Mouse (Mus musculus): ENCODE results near the gene Casr. TPM values are rescaled to one million over a fixed set of nuclear protein-coding genes. Genes with fewer than 3 reads are reported as not detected.

The Casr gene
- polyA plus RNA-seq (2015; fragmentation: Nextera tagmentation; extraction: Ambion mirVana): 0.04 and 0.15 TPM in 2 replicates

DNA sequence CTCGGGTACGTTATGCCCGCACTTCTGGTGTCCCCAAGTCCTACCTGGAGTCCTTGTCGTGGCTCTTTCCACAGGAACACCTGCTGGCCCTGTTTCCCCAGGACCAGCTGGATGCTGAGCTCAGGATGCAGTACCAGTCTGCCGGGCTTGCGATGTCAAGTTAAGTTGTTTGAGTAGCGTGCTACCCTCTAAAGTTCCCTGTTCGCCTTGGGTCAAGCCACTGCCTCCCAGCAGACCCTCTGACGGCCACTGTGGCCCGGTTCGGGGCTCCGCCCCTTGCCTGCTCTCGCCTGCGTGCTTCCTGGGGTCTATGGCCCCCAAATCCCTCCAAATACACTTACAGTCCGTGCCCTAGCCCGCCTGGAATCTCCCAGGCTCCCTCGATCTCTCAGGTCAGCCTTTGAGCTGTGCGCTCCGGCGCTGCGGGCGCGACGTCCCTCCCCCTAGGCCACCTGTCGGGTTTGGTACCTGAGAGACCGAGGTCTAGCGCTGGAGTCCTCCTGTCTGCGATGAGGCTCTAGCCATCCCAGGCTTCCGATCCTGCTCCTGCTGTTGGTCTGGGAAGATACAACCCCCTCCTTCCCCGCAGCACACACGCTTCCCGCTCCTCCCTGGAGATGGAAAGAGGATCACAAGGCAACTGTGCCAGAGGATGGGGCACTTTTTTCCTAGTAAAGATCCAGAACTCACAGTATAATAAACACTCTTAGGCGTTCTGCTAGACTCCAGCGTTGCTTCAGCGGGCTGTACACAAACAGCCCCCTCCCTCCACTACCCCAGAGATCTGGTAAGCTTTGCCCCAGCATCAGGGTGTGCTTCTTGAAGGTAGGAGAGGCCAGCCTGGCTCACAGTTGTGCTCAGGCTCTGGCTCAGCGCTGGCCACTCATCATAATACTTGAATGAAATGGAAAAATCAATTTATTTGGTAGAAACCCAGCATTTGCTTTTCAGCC lies at the start of gene Casr:
Casr (minus strand) TSS at position 756 of the 953 bp plus-strand sequence.
- peaks cover 11% of the 10 kb centered on the region for H3K27me3 ChIP-seq (replicated peaks)
- peaks cover 11% of the 10 kb centered on the region for H3K4me1 ChIP-seq
- H3K9me3 ChIP-seq (replicated peaks): no peaks in the 10 kb centered on the region
- no peak within 1 kb of the TSS for H3K27ac ChIP-seq (replicated peaks)
- H3K4me2 ChIP-seq: peak within 1 kb of the TSS; percentile 92
- no peaks in the 10 kb centered on the region for H3K36me3 ChIP-seq
- 2% methylated on average over 36 of the region's 36 CpGs for WGBS
- ATAC-seq (ENCODE audit: low FRiP score): peak; percentile 31
- H3K9ac ChIP-seq (replicated peaks): peak within 1 kb of the TSS; percentile 38; the same call in 1 of the 2 replicates
- H3K4me3 ChIP-seq (replicated peaks): peak within 1 kb of the TSS; percentile 44

DNA sequence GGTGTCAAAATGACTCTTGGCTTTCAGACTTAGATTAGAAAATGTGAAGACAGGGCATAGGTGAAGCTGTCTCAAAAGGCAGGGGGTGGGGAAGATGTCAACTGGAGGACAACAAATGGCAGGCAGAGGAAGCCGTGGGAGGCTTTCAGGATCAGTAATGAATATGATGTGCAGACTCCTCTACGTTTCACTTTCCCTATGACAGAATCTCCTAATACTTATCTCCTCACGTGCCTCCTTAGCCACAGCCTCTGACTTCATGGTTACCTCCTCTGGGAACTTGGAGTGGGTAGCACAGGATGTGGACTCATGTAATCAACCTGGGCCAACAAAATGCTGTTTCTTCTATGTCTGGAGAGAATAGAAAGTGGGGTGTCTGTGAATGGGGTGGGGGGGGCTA lies 40.7 kb upstream of the Casr start:
- H3K4me3 ChIP-seq (replicated peaks): no peak overlapping the region

DNA sequence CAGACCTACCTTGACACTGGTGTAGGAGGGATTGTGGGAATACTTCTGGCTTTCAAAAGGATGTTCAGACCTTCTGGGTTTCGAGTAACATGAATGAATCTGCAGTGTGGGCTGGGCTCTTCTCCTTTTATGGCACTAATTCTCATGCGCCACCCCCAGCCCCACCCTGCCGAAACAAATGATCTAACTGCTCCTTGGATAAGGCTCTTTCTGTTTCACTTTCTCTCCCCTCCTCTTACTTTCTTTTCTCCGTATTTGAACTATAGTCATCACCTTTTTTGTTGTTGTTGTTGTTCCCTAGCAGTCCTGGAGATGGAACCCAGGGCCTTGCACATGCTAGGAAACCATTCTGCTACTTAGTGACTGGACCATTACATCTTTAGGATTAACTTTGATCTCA lies 36.3 kb upstream of the Casr start:
- Histone ChIP-seq H3K36me3 (no peaks in the 10 kb centered on the region), H3K9me3 (replicated peaks) (no peaks in the 10 kb centered on the region), H3K4me3 (replicated peaks) (no peak overlapping the region), H3K27ac (replicated peaks) (no peak overlapping the region), H3K4me1 (no peaks in the 10 kb centered on the region), H3K9ac (replicated peaks) (no peak overlapping the region), H3K4me2 (no peak overlapping the region), H3K27me3 (replicated peaks) (no peaks in the 10 kb centered on the region)
- no peak for ATAC-seq (ENCODE audit: low FRiP score)
- WGBS: 71% methylated on average over 4 of the region's 4 CpGs

More for the DNA sequence above, 40.7 kb upstream of the Casr start:
- no peak for ATAC-seq (ENCODE audit: low FRiP score)
- H3K36me3 ChIP-seq: no peaks in the 10 kb centered on the region
- no peaks in the 10 kb centered on the region for H3K9me3 ChIP-seq (replicated peaks)
- WGBS: 85% methylated on average over 3 of the region's 3 CpGs
- no peak overlapping the region for H3K9ac ChIP-seq (replicated peaks)
- H3K27me3 ChIP-seq (replicated peaks): no peaks in the 10 kb centered on the region
- no peaks in the 10 kb centered on the region for H3K4me1 ChIP-seq
- H3K27ac ChIP-seq (replicated peaks): no peak overlapping the region
- no peak overlapping the region for H3K4me2 ChIP-seq

DNA sequence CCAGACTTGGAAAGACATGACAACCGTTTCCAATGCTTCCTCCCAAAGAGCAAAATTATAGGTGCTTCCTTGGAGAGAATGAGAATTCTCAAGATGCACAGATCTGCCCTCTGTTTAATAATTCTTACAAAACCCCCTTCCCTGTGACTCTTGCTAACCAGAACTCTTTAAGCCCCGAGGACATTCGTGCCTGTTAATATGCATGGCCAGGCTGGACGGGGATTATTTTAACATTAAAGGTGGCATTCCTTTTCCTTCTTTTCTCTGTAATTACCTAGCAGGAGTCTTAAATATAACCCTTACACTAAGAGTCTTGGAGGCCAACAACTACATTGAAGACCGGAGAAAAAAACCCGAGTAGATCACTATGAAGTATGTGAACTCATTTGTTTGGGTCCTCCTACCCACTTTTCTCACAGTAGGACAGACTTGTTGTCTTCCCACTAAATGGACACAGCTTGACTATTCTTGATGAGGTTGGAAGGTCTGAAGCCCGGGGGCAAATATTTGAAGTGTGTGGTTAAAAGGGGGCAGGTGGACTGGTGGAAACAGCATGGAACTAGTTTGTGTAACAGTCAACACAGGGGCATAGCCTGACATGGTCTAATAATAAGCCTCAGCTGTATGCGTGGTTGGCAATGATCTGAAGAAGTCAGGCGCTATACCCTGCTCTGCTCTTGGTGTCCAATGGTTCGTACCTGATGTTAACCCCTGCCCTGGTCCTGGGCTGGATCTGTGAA lies 34.9 kb upstream of the Casr start:
- no peak overlapping the region for H3K9ac ChIP-seq (replicated peaks)
- no peak for ATAC-seq (ENCODE audit: low FRiP score)
- no peaks in the 10 kb centered on the region for H3K9me3 ChIP-seq (replicated peaks)
- no peaks in the 10 kb centered on the region for H3K36me3 ChIP-seq
- WGBS: 92% methylated on average over 10 of the region's 10 CpGs
- no peak overlapping the region for H3K27ac ChIP-seq (replicated peaks)
- no peak overlapping the region for H3K4me3 ChIP-seq (replicated peaks)
- H3K4me1 ChIP-seq: no peaks in the 10 kb centered on the region
- H3K27me3 ChIP-seq (replicated peaks): no peaks in the 10 kb centered on the region
- no peak overlapping the region for H3K4me2 ChIP-seq

DNA sequence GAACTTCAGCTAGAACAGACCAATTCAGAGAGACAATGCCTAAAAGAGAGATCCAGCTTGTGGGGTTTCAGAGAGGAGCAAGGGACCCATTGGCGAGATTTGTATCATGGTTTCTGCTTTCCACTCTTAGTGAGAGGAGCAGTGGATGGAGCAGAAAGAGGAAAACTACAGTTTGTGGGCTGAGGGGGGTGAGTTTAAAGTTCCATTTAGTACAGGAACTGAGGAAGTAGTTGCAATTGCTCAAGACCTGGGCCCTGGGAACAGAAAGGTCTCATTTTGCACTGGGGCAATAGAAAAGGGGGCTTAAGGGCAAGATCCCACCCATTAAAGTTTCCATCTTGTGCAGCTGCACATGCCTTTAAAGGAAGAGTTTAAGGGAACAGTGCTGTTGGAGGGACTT lies 28.0 kb upstream of the Casr start:
- Histone ChIP-seq H3K36me3 (no peaks in the 10 kb centered on the region), H3K27ac (replicated peaks) (no peak overlapping the region), H3K4me2 (no peak overlapping the region), H3K4me3 (replicated peaks) (no peak overlapping the region), H3K27me3 (replicated peaks) (no peaks in the 10 kb centered on the region), H3K9ac (replicated peaks) (no peak overlapping the region), H3K9me3 (replicated peaks) (no peaks in the 10 kb centered on the region), H3K4me1 (no peaks in the 10 kb centered on the region)
- ATAC-seq (ENCODE audit: low FRiP score): no peak
- WGBS: 83% methylated on average over 1 of the region's 1 CpGs

DNA sequence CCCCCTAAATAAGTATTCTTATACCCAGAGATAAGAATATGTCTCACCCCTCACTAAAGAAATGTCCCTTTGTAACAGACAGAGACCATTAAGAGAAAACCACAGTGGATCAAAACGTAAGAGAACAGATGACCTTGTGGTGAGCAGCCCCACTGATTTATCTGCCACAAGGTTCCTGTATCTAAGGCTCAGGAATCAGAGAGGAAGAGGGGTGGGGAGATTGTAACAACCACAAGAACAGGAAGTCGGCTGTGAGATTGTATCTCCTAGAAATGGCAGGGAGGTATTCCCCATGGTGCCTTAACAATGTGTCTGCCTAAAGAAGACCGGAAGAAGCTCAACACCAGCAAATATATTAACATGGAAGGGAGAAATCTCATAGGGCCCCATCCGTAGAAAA lies 26.0 kb upstream of the Casr start:
- H3K9ac ChIP-seq (replicated peaks): no peak overlapping the region
- 73% methylated on average over 4 of the region's 4 CpGs for WGBS
- ATAC-seq (ENCODE audit: low FRiP score): no peak

DNA sequence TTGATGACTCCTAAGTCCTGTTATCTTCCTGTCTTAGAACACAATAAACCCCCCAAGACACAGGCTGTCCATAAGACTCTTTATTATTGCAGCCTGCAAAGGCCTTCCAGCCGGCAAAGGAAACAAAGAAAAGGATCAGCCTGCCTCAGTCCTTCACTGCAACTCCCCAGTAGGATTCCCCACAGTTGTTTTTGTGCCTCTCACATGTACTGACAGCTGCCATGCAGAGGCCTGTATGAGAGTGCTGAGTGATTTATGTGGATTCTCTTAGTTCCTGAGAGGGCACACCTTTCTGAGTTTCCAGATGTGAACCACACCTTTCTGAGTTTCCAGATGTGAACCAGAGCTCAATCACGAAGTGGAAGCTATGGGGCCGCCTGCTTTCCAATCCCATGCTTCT lies 20.1 kb upstream of the Casr start:
- H3K9me3 ChIP-seq (replicated peaks): no peaks in the 10 kb centered on the region
- no peaks in the 10 kb centered on the region for H3K4me1 ChIP-seq
- no peak overlapping the region for H3K4me2 ChIP-seq
- no peak overlapping the region for H3K4me3 ChIP-seq (replicated peaks)
- H3K36me3 ChIP-seq: no peaks in the 10 kb centered on the region
- H3K9ac ChIP-seq (replicated peaks): no peak overlapping the region
- ATAC-seq (ENCODE audit: low FRiP score): no peak
- no peaks in the 10 kb centered on the region for H3K27me3 ChIP-seq (replicated peaks)
- no peak overlapping the region for H3K27ac ChIP-seq (replicated peaks)
- 51% methylated on average over 3 of the region's 3 CpGs for WGBS

More for the DNA sequence above, 26.0 kb upstream of the Casr start:
- H3K4me2 ChIP-seq: no peak overlapping the region
- no peak overlapping the region for H3K27ac ChIP-seq (replicated peaks)
- no peaks in the 10 kb centered on the region for H3K27me3 ChIP-seq (replicated peaks)
- H3K36me3 ChIP-seq: no peaks in the 10 kb centered on the region
- H3K4me1 ChIP-seq: no peaks in the 10 kb centered on the region
- no peaks in the 10 kb centered on the region for H3K9me3 ChIP-seq (replicated peaks)
- no peak overlapping the region for H3K4me3 ChIP-seq (replicated peaks)

DNA sequence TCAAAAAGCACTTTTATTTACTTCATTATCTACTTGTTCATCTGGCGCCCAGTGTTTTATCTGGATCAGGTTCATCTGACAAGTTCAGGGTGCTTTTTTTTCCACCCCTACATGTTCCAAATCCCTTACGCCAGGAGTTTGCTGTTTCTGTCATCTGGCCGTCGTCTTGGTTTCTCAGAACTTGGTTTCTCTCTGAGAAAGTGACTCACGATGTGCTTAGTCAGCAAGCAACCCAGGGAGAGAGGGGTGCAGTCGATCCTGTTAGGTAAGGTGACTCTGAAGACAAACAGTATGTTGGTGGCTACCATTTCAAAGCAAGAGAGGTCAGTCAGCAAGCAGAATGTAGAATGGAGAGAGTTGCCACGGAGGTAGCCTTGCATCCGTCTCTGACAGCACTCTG lies 10.0 kb upstream of the Casr start:
- H3K4me2 ChIP-seq: no peak overlapping the region
- H3K9ac ChIP-seq (replicated peaks): no peak overlapping the region
- H3K4me1 ChIP-seq: no peaks in the 10 kb centered on the region
- 82% methylated on average over 8 of the region's 8 CpGs for WGBS
- no peaks in the 10 kb centered on the region for H3K27me3 ChIP-seq (replicated peaks)
- H3K9me3 ChIP-seq (replicated peaks): no peaks in the 10 kb centered on the region
- no peak for ATAC-seq (ENCODE audit: low FRiP score)
- H3K4me3 ChIP-seq (replicated peaks): no peak overlapping the region
- no peaks in the 10 kb centered on the region for H3K36me3 ChIP-seq
- no peak overlapping the region for H3K27ac ChIP-seq (replicated peaks)

DNA sequence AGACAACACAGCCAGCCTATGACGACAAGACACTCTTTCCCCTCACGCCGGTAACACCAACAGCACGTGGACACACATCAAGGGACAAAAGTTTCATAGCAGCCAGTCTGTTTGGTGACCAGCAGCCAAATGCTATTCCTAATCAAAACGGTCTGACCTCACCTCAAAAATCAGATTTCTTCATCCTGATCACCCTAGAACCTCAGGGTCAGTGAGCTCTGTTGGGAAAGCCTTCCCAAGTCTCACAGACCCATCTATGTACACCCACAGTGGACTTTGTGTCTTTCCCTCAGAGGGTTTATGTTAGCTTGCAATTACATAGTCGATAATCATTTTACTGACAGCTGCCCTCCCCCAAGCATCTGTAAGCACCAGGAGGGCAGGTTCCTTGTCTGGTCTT lies 2.4 kb downstream of the Casr start:
- no peak overlapping the region for H3K27ac ChIP-seq (replicated peaks)
- WGBS: 92% methylated on average over 6 of the region's 6 CpGs
- no peak for ATAC-seq (ENCODE audit: low FRiP score)
- H3K4me3 ChIP-seq (replicated peaks): no peak overlapping the region
- no peaks in the 10 kb centered on the region for H3K9me3 ChIP-seq (replicated peaks)
- no peak overlapping the region for H3K4me2 ChIP-seq
- H3K27me3 ChIP-seq (replicated peaks): peaks cover 11% of the 10 kb centered on the region
- H3K36me3 ChIP-seq: no peaks in the 10 kb centered on the region
- no peak overlapping the region for H3K9ac ChIP-seq (replicated peaks)
- H3K4me1 ChIP-seq: peaks cover 11% of the 10 kb centered on the region

DNA sequence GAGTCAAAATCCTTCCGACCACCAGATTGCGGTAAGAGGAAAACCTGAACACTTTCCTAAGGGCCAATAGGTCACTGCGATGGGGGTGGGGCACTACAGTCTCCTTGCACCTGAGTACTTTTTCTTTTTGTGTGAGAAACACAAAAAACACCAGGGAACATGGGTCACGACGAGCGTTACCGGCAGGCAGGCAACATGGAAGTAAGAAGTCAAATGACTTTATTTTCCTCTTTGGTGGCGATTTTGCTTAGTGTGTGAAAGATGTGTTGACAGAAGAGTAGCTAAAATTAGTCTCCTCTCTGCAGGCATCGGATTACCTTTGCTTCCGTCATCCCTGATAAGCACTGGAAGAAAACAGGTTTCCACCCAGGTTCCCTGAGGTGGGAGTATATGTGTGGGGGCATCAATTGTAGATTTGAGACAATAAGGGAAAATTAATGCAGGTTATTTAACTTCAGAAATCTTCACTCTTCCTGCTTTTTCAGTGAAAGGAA lies 6.2 kb downstream of the Casr start:
- Histone ChIP-seq H3K9me3 (replicated peaks) (no peaks in the 10 kb centered on the region), H3K9ac (replicated peaks) (no peak overlapping the region), H3K27ac (replicated peaks) (no peak overlapping the region), H3K4me3 (replicated peaks) (no peak overlapping the region), H3K27me3 (replicated peaks) (no peaks in the 10 kb centered on the region), H3K4me2 (no peak overlapping the region), H3K4me1 (no peaks in the 10 kb centered on the region), H3K36me3 (no peaks in the 10 kb centered on the region)
- no peak for ATAC-seq (ENCODE audit: low FRiP score)
- WGBS: 87% methylated on average over 10 of the region's 10 CpGs

DNA sequence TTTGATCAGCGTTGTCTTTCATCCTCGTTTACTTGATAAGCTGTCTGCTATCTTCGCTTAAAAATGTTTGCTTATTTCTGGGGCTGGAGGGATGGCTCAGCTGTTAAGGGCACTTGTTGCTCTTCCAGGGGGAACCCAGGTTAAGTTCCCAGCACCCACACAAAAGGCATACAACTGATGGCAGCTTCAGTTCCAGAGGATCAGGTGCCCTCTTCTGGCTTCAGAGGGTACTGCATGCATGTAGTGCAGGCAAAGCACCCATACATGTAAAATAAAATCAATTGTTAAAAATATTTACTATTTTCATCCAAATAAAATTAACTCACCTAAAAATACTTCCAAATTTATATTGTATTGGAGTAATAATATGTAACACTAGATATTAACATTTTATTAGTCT lies 8.3 kb downstream of the Casr start:
- WGBS: 98% methylated on average over 3 of the region's 3 CpGs
- Histone ChIP-seq H3K36me3 (no peaks in the 10 kb centered on the region), H3K9me3 (replicated peaks) (no peaks in the 10 kb centered on the region), H3K27ac (replicated peaks) (no peak overlapping the region), H3K27me3 (replicated peaks) (no peaks in the 10 kb centered on the region), H3K4me3 (replicated peaks) (no peak overlapping the region), H3K4me1 (no peaks in the 10 kb centered on the region), H3K4me2 (no peak overlapping the region), H3K9ac (replicated peaks) (no peak overlapping the region)
- ATAC-seq (ENCODE audit: low FRiP score): no peak

DNA sequence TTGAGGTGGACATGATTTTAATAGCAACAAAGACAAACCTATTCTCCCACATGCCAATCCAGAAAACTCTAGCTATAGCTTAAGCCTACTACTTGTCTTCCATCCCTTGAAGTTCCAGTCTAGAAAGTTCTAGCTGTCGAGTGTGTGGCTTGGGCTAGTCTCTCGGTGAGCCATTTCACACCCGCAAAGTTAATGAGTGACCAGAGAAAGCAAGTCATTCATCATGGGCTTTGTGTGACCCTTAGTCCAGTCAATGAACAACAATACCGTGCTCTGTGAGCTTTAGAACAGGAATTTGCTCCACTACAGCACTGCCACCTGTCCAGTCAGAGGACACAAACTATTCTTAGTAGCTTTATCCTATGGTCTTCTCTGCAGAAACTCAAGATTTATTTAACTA lies 16.6 kb downstream of the Casr start:
- Histone ChIP-seq H3K4me3 (replicated peaks) (no peak overlapping the region), H3K4me1 (no peaks in the 10 kb centered on the region), H3K9ac (replicated peaks) (no peak overlapping the region), H3K27me3 (replicated peaks) (no peaks in the 10 kb centered on the region), H3K36me3 (no peaks in the 10 kb centered on the region), H3K9me3 (replicated peaks) (no peaks in the 10 kb centered on the region), H3K27ac (replicated peaks) (no peak overlapping the region), H3K4me2 (no peak overlapping the region)
- no peak for ATAC-seq (ENCODE audit: low FRiP score)
- WGBS: 19% methylated on average over 4 of the region's 4 CpGs
